Mouse (Mus musculus): ENCODE results near the gene Slc41a3. TPM values are rescaled to one million over a fixed set of nuclear protein-coding genes. Genes with fewer than 3 reads are reported as not detected.

The Slc41a3 gene
- total and polyA plus RNA-seq, 3 experiments, result 0.10 to 0.59 (median 0.15) TPM

DNA sequence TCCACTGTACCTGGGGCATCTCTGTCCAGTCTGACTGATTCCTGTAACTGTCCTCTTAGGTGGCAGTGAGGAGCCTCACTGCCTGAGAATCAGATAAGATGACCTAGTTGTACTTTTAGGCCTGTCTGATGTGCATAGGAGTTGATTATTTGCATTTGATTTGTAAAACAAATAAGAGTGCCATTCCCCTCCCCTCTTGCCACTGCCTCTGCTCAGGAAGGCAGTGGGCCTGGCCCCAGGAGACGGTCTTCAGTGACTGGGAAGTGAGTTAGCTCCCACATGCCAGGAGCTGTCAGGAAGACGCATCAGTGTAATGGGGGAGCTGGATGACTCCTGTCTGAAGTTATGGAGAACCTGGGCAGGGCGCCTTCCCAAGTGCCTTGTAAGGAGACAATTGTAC lies 31.1 kb downstream of the Slc41a3 start:
- dilution Hi-C loops (cut with MboI; ENCODE audit: extremely low pct_ligation_motif_present, extremely low pct_unique_long_range_greater_than_20kb, low sequenced_read_pairs) (no loop called here), in situ Hi-C loops (cut with MboI; ENCODE audit: low pct_ligation_motif_present, low pct_unique_long_range_greater_than_20kb, low sequenced_read_pairs) (no loop called here)
- H3K4me1 ChIP-seq (ENCODE audit: control insufficient read depth in 1 of 2, insufficient read depth in 2 of 2), result peaks cover 10 to 17% of the 10 kb centered on the region in 2 experiments
- no peak overlapping the region for H3K4me2 ChIP-seq (ENCODE audit: insufficient read depth, low read depth, poor library complexity, severe bottlenecking)
- no peak overlapping the region for H3K9ac ChIP-seq (ENCODE audit: insufficient read depth, low read depth)
- H3K79me2 ChIP-seq (replicated peaks; ENCODE audit: control insufficient read depth, extremely low read depth, insufficient read depth, poor library complexity, severe bottlenecking), result no peaks in the 10 kb centered on the region
- H3K27ac ChIP-seq (ENCODE audit: insufficient read depth, low read depth), result no peak overlapping the region
- no peak for DNase-seq (ENCODE audit: extremely low read depth)
- no peaks in the 10 kb centered on the region for H3K36me3 ChIP-seq (replicated peaks in 1 of 2; ENCODE audit: control insufficient read depth in 1 of 2, insufficient read depth in 1 of 2, low read length in 1 of 2)
- H3K4me3 ChIP-seq (replicated peaks in 1 of 3; ENCODE audit: low read depth in 2 of 3, low read length in 2 of 3, poor library complexity in 1 of 3), result no peak overlapping the region
- H3K27me3 ChIP-seq (replicated peaks), result peaks cover 2% of the 10 kb centered on the region
- TF ChIP-seq MXI1 (IDR thresholded peaks at IDR 0.05; ENCODE audit: low read depth, low read length), result no peak
- TF ChIP-seq USF2 (conservative IDR thresholded peaks at IDR 0.05; ENCODE audit: low read depth, low read length), result no peak
- no peak for TF ChIP-seq POLR2A (IDR thresholded peaks at IDR 0.05; ENCODE audit: low read depth, low read length)
- no peak for TF ChIP-seq KAT2A (IDR thresholded peaks at IDR 0.05; ENCODE audit: insufficient replicate concordance, low read length)
- H3K9me3 ChIP-seq (replicated peaks; ENCODE audit: low read length), result peaks cover 3% of the 10 kb centered on the region

DNA sequence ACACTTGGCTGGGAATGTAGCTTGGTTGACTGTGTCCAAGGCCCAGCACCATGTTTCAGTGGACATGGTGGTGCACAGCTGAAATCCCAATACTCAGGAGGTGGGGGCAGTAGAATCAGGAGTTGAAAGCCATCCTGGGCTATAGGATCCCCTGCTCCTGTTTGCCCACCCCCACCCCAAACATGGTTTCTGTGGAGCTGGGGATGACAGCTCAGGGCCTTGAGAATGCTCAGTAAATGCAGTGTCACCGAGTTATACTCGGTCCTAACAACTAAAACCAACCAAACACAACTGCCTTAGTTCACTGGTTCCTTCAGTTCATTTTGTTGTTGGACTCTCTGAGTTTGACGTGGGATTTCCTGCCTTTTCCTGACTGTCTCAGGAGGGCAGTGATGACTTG lies 38.5 kb downstream of the Slc41a3 start:
- peaks cover 5% of the 10 kb centered on the region for H3K9me3 ChIP-seq (replicated peaks; ENCODE audit: low read length)
- TF ChIP-seq SMC3 (IDR thresholded peaks at IDR 0.05; ENCODE audit: low read depth, low read length) (no peak), CTCF (conservative IDR thresholded peaks at IDR 0.05 in 1 of 2, IDR thresholded peaks at IDR 0.05 in 1 of 2; ENCODE audit: low read depth in 2 of 2, low read length in 2 of 2) (no peak), MXI1 (IDR thresholded peaks at IDR 0.05; ENCODE audit: low read depth, low read length) (no peak), JUN (IDR thresholded peaks at IDR 0.05; ENCODE audit: insufficient read depth, low read depth, low read length) (no peak), ZKSCAN1 (IDR thresholded peaks at IDR 0.05; ENCODE audit: borderline replicate concordance, low read depth, low read length) (no peak), CHD1 (IDR thresholded peaks at IDR 0.05; ENCODE audit: low read depth, low read length) (no peak), E2F4 (IDR thresholded peaks at IDR 0.05; ENCODE audit: insufficient replicate concordance, low read depth, low read length) (no peak), MAFK (IDR thresholded peaks at IDR 0.05; ENCODE audit: insufficient replicate concordance, low read length) (no peak), IRF4 (IDR thresholded peaks at IDR 0.05; ENCODE audit: low read depth, low read length) (no peak), GABPA (IDR thresholded peaks at IDR 0.05; ENCODE audit: insufficient replicate concordance, low read depth, low read length) (no peak), RAD21 (IDR thresholded peaks at IDR 0.05; ENCODE audit: low read depth, low read length) (no peak), ETS1 (conservative IDR thresholded peaks at IDR 0.05; ENCODE audit: low read depth, low read length) (no peak), UBTF (IDR thresholded peaks at IDR 0.05; ENCODE audit: low read depth, low read length) (no peak)
- H3K79me2 ChIP-seq (replicated peaks; ENCODE audit: control insufficient read depth, extremely low read depth, insufficient read depth, poor library complexity, severe bottlenecking), result no peaks in the 10 kb centered on the region
- H3K4me1 ChIP-seq (ENCODE audit: control insufficient read depth in 1 of 2, insufficient read depth in 2 of 2), result peaks cover 0 to 12% of the 10 kb centered on the region in 2 experiments; a peak in 2 of 4 replicates
- dilution Hi-C loops (cut with MboI; ENCODE audit: extremely low pct_ligation_motif_present, extremely low pct_unique_long_range_greater_than_20kb, low sequenced_read_pairs) (no loop called here), in situ Hi-C loops (cut with MboI; ENCODE audit: low pct_ligation_motif_present, low pct_unique_long_range_greater_than_20kb, low sequenced_read_pairs) (no loop called here)
- no peaks in the 10 kb centered on the region for H3K36me3 ChIP-seq (replicated peaks in 1 of 2; ENCODE audit: control insufficient read depth in 1 of 2, insufficient read depth in 1 of 2, low read length in 1 of 2)
- peaks cover 15% of the 10 kb centered on the region for H3K27me3 ChIP-seq (replicated peaks)
- DNase-seq (ENCODE audit: extremely low read depth), result no peak
- no peak overlapping the region for H3K27ac ChIP-seq (ENCODE audit: insufficient read depth, low read depth)
- no peak overlapping the region for H3K4me3 ChIP-seq (replicated peaks in 1 of 3; ENCODE audit: low read depth in 2 of 3, low read length in 2 of 3, poor library complexity in 1 of 3)
- no peak overlapping the region for H3K9ac ChIP-seq (ENCODE audit: insufficient read depth, low read depth)
- no peak overlapping the region for H3K4me2 ChIP-seq (ENCODE audit: insufficient read depth, low read depth, poor library complexity, severe bottlenecking)

Data from CH12.LX (cell line).